Mouse (Mus musculus): Measurements from ENCODE around the gene Olfr1123.
"Not testable (repeated sequence)": the region's sequence is repeated elsewhere in the genome, so short reads cannot be mapped to it uniquely, and the experiment has no call there.

Olfr1123 gene

DNA sequence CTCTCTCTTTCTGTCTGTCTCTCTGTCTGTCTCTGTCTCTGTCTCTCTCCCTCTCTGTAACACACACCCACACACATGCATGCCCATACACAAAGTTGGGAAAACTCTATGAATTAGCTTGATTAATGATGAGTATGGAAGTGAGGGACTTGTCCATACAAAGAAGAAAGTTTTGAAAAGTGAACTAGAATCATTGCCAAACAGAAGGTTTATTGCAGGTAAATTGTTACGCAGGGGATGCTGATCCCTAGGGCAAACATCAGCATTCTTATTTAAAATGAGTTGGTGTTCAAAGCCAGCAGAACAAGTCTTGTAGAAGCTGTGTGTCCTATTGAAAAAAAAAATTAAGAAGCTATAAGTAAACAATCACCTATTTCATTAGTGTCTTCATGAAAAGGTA, at the start of gene Olfr1123:
Olfr1123 (plus strand) TSS at position 301 of the 400 bp plus-strand sequence.
- no peak for DNase-seq (ENCODE audit: extremely low spot score, low read depth, low spot score)

- no peak for DNase-seq (ENCODE audit: extremely low spot score, low read depth, low spot score)
Measured at GRCm38 (mm10) chr2:87369595-87369994, 46.8 kb upstream of the Olfr1123 start, which contains the start of gene Olfr1121. Gene Olfr1121, plus strand, starts transcription at chr2:87369895.

DNA sequence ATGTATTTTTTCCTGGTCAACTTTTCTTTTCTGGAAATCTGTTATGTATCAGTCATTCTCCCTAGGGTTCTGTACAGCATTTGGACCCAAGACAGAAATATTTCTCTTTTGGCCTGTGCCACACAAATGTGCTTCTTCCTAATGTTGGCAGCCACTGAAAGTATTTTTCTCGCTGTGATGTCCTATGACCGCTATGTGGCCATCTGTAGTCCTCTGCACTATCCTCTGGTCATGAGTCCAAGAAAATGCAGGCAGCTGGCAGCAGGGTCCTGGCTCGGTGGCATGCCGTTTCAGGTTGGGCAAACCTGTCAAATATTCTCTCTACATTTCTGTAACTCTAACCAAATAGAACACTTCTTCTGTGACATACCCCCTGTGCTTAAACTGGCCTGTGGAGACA, 44.7 kb upstream of the Olfr1123 start:
- no peak for DNase-seq (ENCODE audit: extremely low spot score, low read depth, low spot score)

GRCm38 (mm10) chr2:87383935-87384334, 32.5 kb upstream of the Olfr1123 start:
- no peak for DNase-seq (ENCODE audit: extremely low spot score, low read depth, low spot score)

- DNase-seq (ENCODE audit: extremely low spot score, low read depth, low spot score), result no peak
Measured at GRCm38 (mm10) chr2:87385549-87385948, 30.9 kb upstream of the Olfr1123 start, which contains the start of gene Olfr1122. Gene Olfr1122, plus strand, starts transcription at chr2:87385849.

GRCm38 (mm10) chr2:87393605-87394004, 22.8 kb upstream of the Olfr1123 start:
- not testable (repeated sequence) for DNase-seq (ENCODE audit: extremely low spot score, low read depth, low spot score)

DNA sequence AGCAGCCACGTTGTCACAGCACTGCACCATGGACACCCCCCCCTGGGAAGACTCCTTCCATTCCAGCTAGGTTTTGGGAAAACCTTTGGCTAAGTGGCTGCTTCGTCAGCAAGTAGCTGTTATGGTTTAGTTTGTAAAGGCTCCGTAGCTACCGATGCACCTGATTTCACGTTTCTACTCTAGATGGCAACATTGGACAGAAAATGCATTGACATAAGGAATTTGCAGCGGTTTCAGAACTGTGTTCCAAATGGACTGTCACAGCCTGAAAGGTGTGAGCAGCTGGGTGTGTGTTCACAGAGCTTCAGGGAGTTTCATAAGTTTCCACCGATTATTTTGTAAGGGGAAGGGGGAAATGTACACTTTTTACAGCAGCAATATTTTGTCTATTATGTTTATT, 21.7 kb upstream of the Olfr1123 start:
- not testable (repeated sequence) for DNase-seq (ENCODE audit: extremely low spot score, low read depth, low spot score)

GRCm38 (mm10) chr2:87429975-87430374, 13.5 kb downstream of the Olfr1123 start, which contains the start of gene Olfr1124:
Gene Olfr1124, plus strand, starts transcription at chr2:87430275.
- no peak for DNase-seq (ENCODE audit: extremely low spot score, low read depth, low spot score)

DNA sequence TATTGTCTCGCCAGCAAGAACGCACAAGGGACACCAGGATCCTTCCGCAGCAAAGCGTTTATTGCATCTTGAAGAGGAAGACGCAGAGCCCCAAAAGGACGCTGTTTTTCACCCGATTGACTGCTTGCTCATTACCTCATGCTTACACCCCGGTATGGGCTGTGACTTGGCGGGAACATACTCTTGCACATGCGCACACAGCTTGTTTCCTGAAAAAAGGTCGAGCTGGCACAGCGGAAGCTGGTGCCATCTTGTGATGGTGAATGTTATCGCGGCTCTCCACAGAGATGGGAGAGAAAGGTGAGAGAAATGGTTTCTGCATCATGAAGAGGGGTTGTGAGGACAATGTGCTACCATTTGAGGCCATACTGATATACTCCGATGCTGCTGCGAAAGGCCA, 21.3 kb downstream of the Olfr1123 start:
- no peak for DNase-seq (ENCODE audit: extremely low spot score, low read depth, low spot score)

GRCm38 (mm10) chr2:87453662-87454061, 37.2 kb downstream of the Olfr1123 start, which contains the start of gene Olfr1126:
Gene Olfr1126, plus strand, starts transcription at chr2:87453962.
- DNase-seq (ENCODE audit: extremely low spot score, low read depth, low spot score), result no peak

DNA sequence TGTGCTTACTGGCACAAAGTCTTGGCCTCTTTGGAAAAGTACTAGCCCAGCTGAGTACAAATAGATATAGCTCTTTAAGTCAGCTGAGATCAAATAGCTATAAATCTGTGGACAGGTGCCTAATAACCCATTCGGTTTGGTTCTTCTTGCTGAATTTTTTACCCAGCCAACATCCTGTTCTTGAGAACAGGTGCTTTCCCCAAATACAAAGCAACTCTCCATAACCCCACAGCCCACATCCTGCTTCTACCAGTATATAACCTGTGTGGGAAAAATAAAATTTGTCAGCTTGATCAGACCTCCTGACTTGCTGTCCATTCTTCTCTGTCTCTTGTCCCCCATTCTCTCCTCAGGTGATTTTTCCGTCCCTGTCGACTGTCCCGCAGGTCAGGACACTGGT, 45.3 kb downstream of the Olfr1123 start:
- no peak for DNase-seq (ENCODE audit: extremely low spot score, low read depth, low spot score)
